Mouse (Mus musculus): ENCODE data around the gene March6.

March6 gene

GRCm38 (mm10) chr15:31530659-31531445, at the start of gene March6:
Gene March6 (minus strand): TSS chr15:31531053.
- peak; percentile 84 for DNase-seq (ENCODE audit: low read depth, low spot score)

GRCm38 (mm10) chr15:31576076-31576475, 45.2 kb upstream of the March6 start:
- no peak for DNase-seq (ENCODE audit: low read depth, low spot score)

DNA sequence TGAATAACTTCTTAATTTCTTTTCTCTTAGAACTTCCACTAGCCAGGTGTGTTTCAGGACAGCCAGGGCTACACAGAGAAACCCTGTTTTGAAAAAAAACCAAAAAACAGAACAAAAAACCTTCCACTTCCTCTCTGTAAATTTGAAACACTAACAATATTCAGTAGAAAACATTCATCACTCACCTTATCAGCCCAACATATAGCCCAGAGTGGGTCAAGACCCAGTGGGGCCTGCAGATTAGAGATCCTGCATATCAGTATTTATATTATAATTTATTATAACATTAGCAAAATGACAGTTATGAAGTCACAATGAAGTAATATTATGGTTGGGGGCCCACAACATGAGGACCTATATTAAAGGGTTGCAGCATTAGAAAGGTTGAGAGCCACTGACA, 42.8 kb upstream of the March6 start:
- no peak for DNase-seq (ENCODE audit: low read depth, low spot score)

GRCm38 (mm10) chr15:31573287-31573686, 42.4 kb upstream of the March6 start:
- no peak for DNase-seq (ENCODE audit: low read depth, low spot score)

GRCm38 (mm10) chr15:31571906-31572722, 41.3 kb upstream of the March6 start:
- DNase-seq (ENCODE audit: low read depth, low spot score), result no peak

DNA sequence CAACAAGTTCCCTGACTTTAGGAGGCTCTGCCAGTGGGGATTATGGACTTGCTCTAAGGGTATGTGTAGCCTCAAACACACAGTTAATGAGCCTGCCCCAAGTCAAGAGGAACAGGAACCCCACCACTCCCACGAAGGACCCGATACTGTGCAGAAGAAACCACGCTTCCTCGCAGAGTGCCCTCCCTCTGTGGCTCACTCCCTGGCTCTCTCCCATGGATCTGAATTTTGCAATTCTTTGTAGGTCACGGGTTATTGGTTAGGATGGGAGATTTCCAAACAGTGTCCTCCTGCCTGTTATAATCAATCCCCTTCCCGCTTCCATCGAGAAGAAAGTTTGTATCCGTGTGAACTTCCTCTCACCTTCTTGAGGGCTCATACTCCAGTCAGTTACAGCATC, 40.1 kb upstream of the March6 start:
- DNase-seq (ENCODE audit: low read depth, low spot score), result no peak

DNA sequence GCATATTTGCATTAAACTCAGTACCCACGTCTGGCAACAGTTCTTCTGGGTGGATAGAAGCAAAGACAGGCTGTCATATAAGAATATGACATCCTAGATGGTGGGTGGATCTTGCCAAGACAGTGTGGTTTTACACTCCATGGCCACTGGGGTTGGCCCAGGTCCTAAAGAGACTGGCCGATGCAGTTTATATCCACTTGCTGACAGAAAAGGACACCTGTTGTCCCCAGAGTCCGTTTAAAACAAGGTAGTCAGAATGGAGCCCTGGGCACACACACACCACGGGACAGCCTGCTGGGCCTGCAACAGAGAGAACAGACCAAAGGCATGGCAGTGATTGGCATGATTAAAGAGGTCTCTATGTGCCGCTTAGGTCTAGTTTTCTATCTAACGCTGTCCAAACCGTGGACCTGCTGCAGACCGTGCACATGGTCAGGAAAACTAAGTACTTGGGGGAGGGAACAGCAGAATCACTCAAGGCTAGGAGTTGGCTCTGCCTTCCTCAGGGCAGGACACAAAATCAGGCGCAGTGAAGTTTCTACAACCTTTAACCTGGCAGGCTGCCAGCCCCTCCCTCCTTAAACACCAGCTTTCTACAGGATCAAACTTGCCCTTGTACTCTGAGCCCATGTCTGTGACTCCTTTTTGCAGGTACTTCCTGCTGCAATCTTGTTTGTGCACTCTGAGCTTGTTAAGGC, 38.6 kb upstream of the March6 start:
- DNase-seq (ENCODE audit: low read depth, low spot score), result no peak

GRCm38 (mm10) chr15:31568581-31568996, 37.7 kb upstream of the March6 start:
- no peak for DNase-seq (ENCODE audit: low read depth, low spot score)

- DNase-seq (ENCODE audit: low read depth, low spot score), result no peak
Measured at GRCm38 (mm10) chr15:31567431-31567830, 36.6 kb upstream of the March6 start.

DNA sequence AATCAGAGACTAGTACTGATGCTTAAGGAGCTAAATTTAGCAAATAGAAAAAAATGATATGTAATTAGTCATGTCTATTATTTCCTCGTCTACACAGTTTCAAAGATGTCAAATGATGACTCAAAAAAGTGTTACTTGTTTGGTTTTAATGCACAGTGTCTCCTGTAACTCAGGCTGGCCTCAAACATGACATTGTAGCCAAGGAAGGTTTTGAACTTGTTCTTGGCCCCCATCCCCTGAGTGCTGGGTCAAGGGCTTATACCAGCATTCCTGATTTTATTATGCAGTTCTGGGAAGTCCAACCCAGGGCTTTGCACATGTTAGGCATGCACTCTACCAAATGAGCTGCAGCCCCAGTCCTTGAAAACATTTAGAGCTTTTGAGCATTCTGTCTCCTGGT, 34.9 kb upstream of the March6 start:
- DNase-seq (ENCODE audit: low read depth, low spot score), result no peak

DNA sequence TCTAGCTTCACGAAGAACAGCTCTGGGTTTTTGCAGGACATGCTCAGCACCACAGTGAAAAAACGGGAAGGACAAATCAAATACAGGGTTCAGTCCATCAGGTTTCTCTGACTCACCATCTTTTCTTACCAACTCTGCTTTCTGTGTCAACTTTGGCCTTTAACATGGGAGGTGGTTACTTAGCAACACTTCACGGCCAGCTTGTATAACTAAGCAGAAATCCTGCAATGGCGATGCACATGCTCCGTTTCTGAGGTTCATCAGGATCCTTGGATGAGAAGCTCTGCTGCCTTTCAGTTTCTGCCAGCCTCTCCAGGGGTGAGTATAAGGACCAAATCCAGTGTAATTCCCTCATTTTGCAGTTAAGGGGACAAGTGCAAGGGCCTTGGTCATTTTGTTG, 34.3 kb upstream of the March6 start, which contains the start of gene Cmbl:
TSS of gene Cmbl (plus strand) at position 206 of the 400 bp plus-strand sequence.
- DNase-seq (ENCODE audit: low read depth, low spot score), result no peak

DNA sequence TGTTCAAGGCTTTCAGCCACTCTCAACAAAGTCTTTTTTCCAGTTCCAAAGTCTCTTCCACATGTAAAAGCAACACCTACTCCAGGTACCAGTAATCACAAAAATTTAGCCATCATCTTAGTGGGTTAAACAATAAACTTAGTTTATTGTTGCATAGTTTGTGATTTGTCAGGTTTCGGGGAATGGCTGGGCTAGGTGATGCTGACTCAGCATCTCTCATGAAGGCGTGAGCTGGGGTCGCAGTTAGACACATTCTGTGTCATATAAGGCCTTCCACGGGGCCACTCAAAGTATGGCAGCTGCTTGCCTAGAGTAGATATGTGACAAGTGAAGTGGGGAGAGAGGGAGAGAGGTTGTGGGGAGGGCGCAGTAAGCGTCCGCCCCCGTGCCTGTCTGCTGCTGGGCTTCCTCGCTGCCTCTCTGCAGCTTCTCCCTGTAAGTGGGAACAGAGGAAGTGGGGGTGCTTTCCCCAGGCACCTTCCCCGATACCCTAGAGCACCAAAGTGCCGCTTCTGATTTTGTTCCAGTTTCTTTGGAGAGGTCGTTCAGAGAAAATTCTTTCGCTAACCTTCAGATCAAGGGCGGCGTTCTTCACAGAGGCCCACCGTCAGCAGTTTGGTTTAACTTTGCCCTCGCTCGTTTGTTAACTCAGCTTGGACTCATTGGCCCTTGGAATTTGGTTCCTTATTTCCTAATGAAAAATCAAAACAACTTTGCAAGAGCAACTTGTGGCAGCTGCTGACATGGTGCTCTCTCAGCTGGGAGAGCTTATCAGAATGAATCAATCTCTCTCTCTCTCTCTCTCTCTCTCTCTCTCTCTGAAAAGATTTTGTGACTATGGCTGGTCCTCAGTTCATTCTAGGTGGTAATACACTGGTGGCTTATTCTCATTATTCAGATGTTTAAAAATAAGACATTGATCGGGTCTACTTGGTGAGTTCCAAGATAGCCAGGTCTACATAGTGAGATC, 33.0 kb upstream of the March6 start:
- DNase-seq (ENCODE audit: low read depth, low spot score), result no peak

- no peak for DNase-seq (ENCODE audit: low read depth, low spot score)
Measured at GRCm38 (mm10) chr15:31562847-31563246, 32.0 kb upstream of the March6 start.

DNA sequence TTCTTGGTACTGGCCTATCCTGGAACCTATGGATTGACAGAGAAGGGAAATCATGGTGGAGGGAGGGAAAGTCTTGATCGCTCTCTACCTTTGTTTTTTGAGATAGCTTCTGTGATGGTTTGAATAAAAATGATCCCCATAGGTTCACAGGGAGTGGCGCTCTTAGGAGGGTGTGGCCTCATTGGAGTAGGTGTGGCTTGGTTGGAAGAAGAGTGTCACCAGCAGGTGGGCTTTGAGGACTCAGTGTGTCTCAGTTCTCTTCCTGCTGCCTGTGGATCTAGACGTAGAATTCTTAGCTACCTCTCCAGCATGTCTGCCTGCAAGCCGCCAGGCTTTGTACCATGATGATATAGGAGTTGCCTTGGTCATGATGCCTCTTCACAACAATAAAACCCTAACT, 31.1 kb upstream of the March6 start:
- no peak for DNase-seq (ENCODE audit: low read depth, low spot score)

- DNase-seq (ENCODE audit: low read depth, low spot score), result no peak
Measured at GRCm38 (mm10) chr15:31561390-31561789, 30.5 kb upstream of the March6 start.

DNA sequence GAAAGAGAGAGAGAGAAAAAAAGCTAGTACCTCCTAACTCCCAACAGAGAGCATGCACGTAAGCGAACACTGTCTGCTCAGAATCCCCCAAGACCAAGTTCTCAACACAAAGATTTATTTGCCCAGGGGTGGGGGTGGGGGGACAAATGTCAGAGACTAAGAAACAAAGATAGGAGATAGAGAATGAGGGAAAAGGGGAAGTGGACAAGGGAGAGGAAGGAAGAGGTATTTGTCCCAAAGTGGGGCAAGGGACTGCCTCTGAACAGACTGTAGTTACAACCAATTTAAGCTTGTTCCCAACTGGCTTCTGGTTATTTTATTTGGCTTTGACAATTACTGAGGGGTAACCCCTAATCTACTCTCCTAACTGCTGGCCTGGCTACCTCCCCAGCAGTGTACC, 24.0 kb upstream of the March6 start:
- no peak for DNase-seq (ENCODE audit: low read depth, low spot score)

DNA sequence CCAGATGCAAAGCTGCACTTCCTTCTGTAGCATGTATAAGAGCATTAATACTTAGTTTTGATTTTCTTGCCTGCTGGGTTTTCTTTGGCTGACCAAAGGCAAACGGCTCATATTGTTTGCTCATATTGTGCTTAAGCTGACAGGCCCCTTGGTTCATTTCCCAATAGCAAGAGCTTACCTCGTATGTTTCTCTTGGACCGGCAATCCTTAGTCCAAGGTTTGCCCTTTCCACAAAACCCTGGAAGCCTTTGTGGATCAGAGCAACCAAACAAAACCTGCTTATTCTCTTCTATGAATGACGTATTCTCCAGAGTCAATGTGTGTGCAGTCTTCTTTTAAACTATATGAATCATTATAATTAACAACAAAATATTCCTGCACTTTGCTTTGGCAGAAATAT, 19.5 kb upstream of the March6 start:
- DNase-seq (ENCODE audit: low read depth, low spot score), result no peak

DNA sequence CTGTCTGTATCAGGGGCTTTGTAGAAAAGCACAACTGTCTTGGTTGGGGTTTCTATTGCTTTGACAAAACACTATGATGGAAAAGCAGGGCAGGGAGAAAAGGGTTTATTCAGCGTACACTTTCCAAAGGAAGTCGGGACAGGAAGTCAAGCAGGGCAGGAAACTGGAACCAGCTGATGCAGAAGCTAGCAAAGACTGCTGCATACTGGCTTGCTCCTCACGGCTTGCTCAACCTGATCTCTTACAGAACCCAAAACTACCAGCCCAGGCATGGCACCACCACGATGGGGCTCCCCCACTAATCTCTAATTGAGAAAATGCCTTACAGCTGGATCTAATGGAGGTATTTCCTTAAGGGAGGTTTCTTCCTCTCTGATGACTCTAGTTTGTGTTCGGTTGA, 16.6 kb upstream of the March6 start:
- no peak for DNase-seq (ENCODE audit: low read depth, low spot score)

DNA sequence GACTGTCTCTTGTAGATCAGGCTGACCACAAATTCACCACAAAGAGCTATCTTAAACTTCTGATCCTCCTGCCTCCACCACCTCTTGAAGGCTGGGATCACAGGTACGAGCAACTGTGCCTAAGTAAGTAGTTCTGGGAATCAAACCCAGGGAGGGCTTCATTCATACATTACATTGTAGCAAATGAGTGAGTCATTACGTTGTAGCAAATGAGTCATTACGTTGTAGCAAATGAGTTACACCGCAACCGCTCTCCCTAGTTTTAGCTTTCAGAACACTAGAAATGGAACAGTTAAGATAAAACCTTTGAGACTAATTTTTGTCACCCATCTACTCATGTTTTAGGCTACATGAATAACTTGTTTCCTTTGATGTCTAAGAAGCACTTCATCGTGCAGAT, 15.4 kb upstream of the March6 start:
- no peak for DNase-seq (ENCODE audit: low read depth, low spot score)

DNA sequence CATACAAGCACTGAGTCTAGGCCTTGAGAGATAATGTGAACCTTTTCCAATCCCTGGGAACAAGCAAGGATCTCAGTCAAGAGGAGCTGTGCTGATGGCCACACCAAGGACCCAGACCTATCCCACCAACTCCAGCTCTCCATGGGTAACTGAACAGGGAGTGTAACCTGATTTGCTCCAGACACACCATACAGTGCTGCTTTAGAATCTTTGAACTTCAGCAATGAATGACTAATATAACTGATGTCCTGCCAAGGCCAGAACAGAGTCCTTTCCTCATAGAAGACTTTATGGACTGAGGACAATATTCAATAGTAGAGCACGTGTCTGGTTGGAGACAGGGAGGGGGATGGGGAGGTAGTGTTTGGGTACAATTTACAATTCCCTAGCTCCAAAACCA, 14.2 kb upstream of the March6 start:
- no peak for DNase-seq (ENCODE audit: low read depth, low spot score)

- no peak for DNase-seq (ENCODE audit: low read depth, low spot score)
Measured at GRCm38 (mm10) chr15:31543246-31543645, 12.4 kb upstream of the March6 start.
